Mouse (Mus musculus) left cerebral cortex, postnatal 25 days (tissue): ENCODE results near the gene Ndc1. TPM values are rescaled to one million over a fixed set of nuclear protein-coding genes. Genes with fewer than 3 reads are reported as not detected.

ENCODE experiments used
- microRNA-seq, 2 experiments: library from miRNA; unstranded; fragments of <30 nt; microRNA quantifications; one replicate each; pipeline ENCODE4 v1.2.0; 2022
- total RNA-seq, 2 experiments: library from RNA; stranded (reverse); gene quantifications; 2 replicates each; pipeline ENCODE4 v1.2.3; 2021

Gene Ndc1
- total RNA-seq, 2 experiments from 2014 or later, result 12.1 to 12.2 TPM

Small RNAs within 50 kb of the gene (microRNA-seq; reads per million reads assigned to microRNA genes)
- gene Gm24804, result 0 to 0.25 reads per million in 2 experiments

Other genes starting within 250 kb of the Ndc1 start
- gene Tmem59, start 189.4 kb upstream of the Ndc1 start, total RNA-seq, result 100 to 1,000 TPM; 219 to 231 TPM
- gene Tceanc2, start 188.7 kb upstream of the Ndc1 start, total RNA-seq, result 10 to 100 TPM; 17.3 to 19.0 TPM
- gene Ldlrad1, start 158.6 kb upstream of the Ndc1 start, total RNA-seq, result not detected
- gene Lrrc42, start 114.3 kb upstream of the Ndc1 start, total RNA-seq, result 10 to 100 TPM; 32.3 to 33.1 TPM
- 10 to 100 TPM; 15.9 to 20.8 TPM for gene Hspb11, start 114.2 kb upstream of the Ndc1 start, total RNA-seq
- gene Dio1, start 60.6 kb upstream of the Ndc1 start, total RNA-seq, result not detected
- 10 to 100 TPM; 41.3 to 44.9 TPM for gene Yipf1, start 53.4 kb upstream of the Ndc1 start, total RNA-seq
- 1 to 10 TPM in 1 of 2 experiments, under 1 TPM in 1; 0.82 to 1.1 TPM for gene Glis1, start 66.8 kb downstream of the Ndc1 start, total RNA-seq